Mouse (Mus musculus) liver, embryonic 16.5 days (tissue): ENCODE data around the gene 4930539E08Rik. TPM values are rescaled to one million over a fixed set of nuclear protein-coding genes. Genes with fewer than 3 reads are reported as not detected.

Source experiments
- ATAC-seq: fragments of 200-750 bp; cut with Nextera tagmentation; 2 replicates; pipeline ENCODE4 v1.8.0; 2017; ENCODE audit warnings: low read depth, mild to moderate bottlenecking, moderate number of reproducible peaks, moderate library complexity
- H3K27ac ChIP-seq: fragments of 300-500 bp; sonication (generic); 2 replicates; pipeline ENCODE4 v1.5.1; 2014; ENCODE audit warnings: mild to moderate bottlenecking, low read length
- H3K27me3 ChIP-seq: fragments of 300-500 bp; sonication (generic); 2 replicates; pipeline ENCODE4 v1.6.1; 2014; ENCODE audit warnings: low read depth, low read length, mixed read lengths; ENCODE audit not compliant: control insufficient read depth, insufficient read depth
- H3K36me3 ChIP-seq: fragments of 300-500 bp; sonication (generic); 2 replicates; pipeline ENCODE4 v1.6.1; 2014; ENCODE audit warnings: mild to moderate bottlenecking; ENCODE audit not compliant: control insufficient read depth, insufficient read depth
- H3K4me1 ChIP-seq: fragments of 300-500 bp; sonication (generic); 2 replicates; pipeline ENCODE4 v1.6.1; 2014; ENCODE audit warnings: low read depth, low read length, mixed read lengths; ENCODE audit not compliant: control insufficient read depth
- H3K4me2 ChIP-seq: fragments of 300-500 bp; sonication (generic); 2 replicates; pipeline ENCODE4 v1.6.1; 2014; ENCODE audit warnings: low read depth, low read length, mixed read lengths
- H3K4me3 ChIP-seq: fragments of 300-500 bp; sonication (generic); 2 replicates; pipeline ENCODE4 v1.5.1; 2014; ENCODE audit warnings: low read depth, mild to moderate bottlenecking, low read length
- H3K9ac ChIP-seq: fragments of 300-500 bp; sonication (generic); 2 replicates; pipeline ENCODE4 v1.6.1; 2014; ENCODE audit warnings: low read depth, low read length
- H3K9me3 ChIP-seq: fragments of 300-500 bp; sonication (generic); replicated peaks from 2 replicates; pipeline ENCODE4 v1.6.1; 2016; ENCODE audit warnings: low read length; ENCODE audit not compliant: control insufficient read depth
- WGBS: fragments of 180-500 bp; shearing (Covaris S2); extraction: QIAGEN DNeasy Blood & Tissue Kit; methylation state at CpG from one replicate; pipeline ENCODE4 v1.1.7; 2014; ENCODE audit not compliant: insufficient replicate concordance; 5-methylcytosine and 5-hydroxymethylcytosine counted together
- polyA plus RNA-seq: library from polyadenylated mRNA; unstranded; fragments of >200 nt; fragmentation: Nextera tagmentation; extraction: Ambion mirVana; gene quantifications from 2 replicates; pipeline ENCODE4 v1.2.1, GENCODE M21; 2015

The 4930539E08Rik gene
- polyA plus RNA-seq, result 0.06 TPM in 1 of 2 replicates, not detected in the other

DNA sequence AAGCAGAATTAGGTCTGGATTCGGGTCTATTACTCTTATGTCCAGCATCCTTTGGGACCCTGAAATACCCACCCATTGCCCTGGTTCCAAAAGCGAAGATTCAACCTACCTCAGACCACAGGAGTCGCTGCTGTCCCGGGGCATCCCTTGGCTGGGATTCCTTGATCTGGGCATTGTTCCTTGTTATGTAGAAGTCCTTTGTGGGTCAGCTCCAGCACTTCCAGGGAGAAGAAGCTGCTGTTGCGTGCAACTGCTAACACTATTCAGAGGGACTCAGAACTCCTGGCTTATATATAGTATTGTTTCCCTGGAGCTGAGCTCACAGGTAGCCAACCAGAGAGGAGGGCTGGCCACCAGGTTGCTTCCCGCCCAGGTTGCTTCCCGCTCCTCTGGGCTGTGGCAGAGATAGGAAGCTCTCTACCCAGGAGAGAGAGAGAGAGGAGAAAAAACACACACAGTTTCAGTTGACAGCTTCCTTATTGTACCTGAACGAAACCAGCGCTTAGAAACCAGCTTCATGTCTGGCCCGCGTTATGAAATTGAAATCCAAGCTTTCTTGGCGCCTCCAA, at the start of gene 4930539E08Rik:
Gene 4930539E08Rik, minus strand, starts transcription at position 265 of the 569 bp plus-strand sequence.
- no peak within 1 kb of the TSS for H3K9ac ChIP-seq
- no peak within 1 kb of the TSS for H3K4me3 ChIP-seq

DNA sequence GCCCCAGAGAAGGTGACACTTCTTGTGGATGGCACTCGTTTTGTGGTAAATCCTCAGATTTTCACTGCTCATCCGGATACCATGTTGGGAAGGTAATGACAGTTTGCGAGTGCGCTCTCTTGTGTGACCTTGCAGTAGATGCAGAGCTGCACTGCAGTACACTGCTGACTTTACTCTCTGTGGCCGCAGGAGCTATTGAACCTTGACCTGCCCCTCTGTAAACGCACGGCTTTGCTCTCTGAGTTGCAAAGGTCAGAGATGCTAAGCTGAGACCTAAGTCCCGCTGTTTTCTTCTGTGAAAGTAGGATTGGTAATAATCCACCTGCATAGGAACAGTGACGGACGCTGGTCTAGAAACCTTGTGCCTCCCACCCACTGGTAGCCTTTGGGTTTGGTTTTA, 46.5 kb upstream of the 4930539E08Rik start:
- Histone ChIP-seq H3K9ac (no peak overlapping the region), H3K4me3 (no peak overlapping the region), H3K9me3 (no peaks in the 10 kb centered on the region), H3K27me3 (no peaks in the 10 kb centered on the region), H3K4me2 (no peak overlapping the region), H3K4me1 (peaks cover 6% of the 10 kb centered on the region), H3K27ac (peak overlapping the region; percentile 20), H3K36me3 (peaks cover 66% of the 10 kb centered on the region)
- ATAC-seq, result peak; percentile 77
- WGBS, result 81% methylated on average over 10 of the region's 10 CpGs

More for the DNA sequence above, at the start of gene 4930539E08Rik:
- Histone ChIP-seq H3K9me3 (no peaks in the 10 kb centered on the region), H3K27ac (no peak within 1 kb of the TSS), H3K36me3 (no peaks in the 10 kb centered on the region), H3K27me3 (no peaks in the 10 kb centered on the region), H3K4me2 (no peak within 1 kb of the TSS), H3K4me1 (no peaks in the 10 kb centered on the region)
- WGBS, result 58% methylated on average over 12 of the region's 12 CpGs
- ATAC-seq, result no peak

DNA sequence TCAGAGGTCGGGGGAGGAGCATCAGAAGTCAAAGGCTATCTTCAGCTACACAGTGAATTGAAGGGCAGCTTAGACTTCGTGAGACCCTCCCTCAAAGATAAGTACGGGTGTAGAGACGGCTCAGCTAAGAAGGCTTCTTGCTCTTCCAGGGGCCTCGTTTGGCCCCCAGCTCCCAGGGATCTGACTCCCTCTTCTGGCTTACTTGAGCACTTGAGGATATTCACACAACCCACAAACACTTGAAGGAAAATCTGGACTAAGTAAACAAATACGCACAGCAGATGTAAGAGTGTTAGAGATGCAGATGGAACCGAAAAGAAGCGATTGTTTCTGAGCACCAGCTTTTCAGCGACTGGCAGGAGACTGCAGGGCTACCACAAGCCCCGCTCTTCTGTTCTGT, 45.5 kb upstream of the 4930539E08Rik start:
- no peaks in the 10 kb centered on the region for H3K27me3 ChIP-seq
- 77% methylated on average over 10 of the region's 10 CpGs for WGBS
- no peak for ATAC-seq
- no peaks in the 10 kb centered on the region for H3K9me3 ChIP-seq
- no peak overlapping the region for H3K4me3 ChIP-seq
- peaks cover 59% of the 10 kb centered on the region for H3K36me3 ChIP-seq
- no peak overlapping the region for H3K9ac ChIP-seq
- peak overlapping the region; percentile 28 for H3K27ac ChIP-seq
- H3K4me1 ChIP-seq, result peaks cover 6% of the 10 kb centered on the region
- H3K4me2 ChIP-seq, result no peak overlapping the region

DNA sequence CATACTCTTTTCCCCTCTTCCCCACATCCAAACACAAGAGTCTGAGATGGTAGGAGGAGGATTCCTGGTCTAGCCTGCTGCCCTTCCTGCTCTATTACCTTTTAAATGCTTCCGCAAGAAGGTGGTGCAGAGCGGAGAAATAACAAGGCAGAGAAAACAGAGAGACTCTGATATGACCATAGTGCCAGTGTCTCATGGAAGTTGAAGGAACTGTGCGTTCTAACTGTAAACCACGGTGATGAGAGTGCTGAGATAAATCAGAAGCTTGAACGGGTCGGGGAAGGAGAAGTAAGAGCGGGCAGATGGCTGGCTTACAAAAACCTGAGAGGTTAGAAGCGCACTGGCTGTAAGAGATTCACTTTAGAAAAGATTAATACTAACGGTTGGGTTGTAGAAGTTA, 39.3 kb upstream of the 4930539E08Rik start:
- peak overlapping the region; percentile 95; the same call in 1 of the 2 replicates for H3K9ac ChIP-seq
- peak overlapping the region; percentile 69 for H3K4me2 ChIP-seq
- H3K4me1 ChIP-seq, result peaks cover 26% of the 10 kb centered on the region
- peaks cover 13% of the 10 kb centered on the region for H3K36me3 ChIP-seq
- 50% methylated on average over 9 of the region's 9 CpGs for WGBS
- no peaks in the 10 kb centered on the region for H3K9me3 ChIP-seq
- no peaks in the 10 kb centered on the region for H3K27me3 ChIP-seq
- H3K4me3 ChIP-seq, result peak overlapping the region; percentile 85
- H3K27ac ChIP-seq, result no peak overlapping the region
- no peak for ATAC-seq

DNA sequence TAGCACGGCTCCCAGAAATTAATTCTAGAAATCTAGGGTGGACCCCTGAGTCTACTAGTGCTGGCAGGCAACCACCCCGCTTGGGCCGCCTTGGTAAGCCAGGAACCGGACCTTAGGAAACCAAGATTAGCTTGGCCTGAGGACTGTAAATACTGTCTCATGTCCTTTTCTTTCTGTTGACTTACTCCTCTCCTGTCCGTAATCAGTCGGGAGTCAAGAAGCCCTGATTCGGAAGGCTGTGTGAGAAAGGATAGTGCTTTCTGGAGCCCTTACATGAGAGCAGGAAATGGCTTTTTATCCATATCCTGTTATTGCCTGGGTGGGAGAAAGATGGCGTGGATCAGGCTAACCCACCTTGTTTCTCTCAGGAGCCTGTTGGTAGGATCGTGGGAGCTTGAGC, 38.1 kb upstream of the 4930539E08Rik start:
- peaks cover 26% of the 10 kb centered on the region for H3K4me1 ChIP-seq
- peak overlapping the region; percentile 85 for H3K4me3 ChIP-seq
- H3K27me3 ChIP-seq, result no peaks in the 10 kb centered on the region
- peak overlapping the region; percentile 95 for H3K9ac ChIP-seq
- no peak for ATAC-seq
- H3K27ac ChIP-seq, result peak overlapping the region; percentile 98
- H3K4me2 ChIP-seq, result peak overlapping the region; percentile 69
- under 1% methylated on average over 9 of the region's 9 CpGs for WGBS
- no peaks in the 10 kb centered on the region for H3K9me3 ChIP-seq
- H3K36me3 ChIP-seq, result peaks cover 11% of the 10 kb centered on the region

DNA sequence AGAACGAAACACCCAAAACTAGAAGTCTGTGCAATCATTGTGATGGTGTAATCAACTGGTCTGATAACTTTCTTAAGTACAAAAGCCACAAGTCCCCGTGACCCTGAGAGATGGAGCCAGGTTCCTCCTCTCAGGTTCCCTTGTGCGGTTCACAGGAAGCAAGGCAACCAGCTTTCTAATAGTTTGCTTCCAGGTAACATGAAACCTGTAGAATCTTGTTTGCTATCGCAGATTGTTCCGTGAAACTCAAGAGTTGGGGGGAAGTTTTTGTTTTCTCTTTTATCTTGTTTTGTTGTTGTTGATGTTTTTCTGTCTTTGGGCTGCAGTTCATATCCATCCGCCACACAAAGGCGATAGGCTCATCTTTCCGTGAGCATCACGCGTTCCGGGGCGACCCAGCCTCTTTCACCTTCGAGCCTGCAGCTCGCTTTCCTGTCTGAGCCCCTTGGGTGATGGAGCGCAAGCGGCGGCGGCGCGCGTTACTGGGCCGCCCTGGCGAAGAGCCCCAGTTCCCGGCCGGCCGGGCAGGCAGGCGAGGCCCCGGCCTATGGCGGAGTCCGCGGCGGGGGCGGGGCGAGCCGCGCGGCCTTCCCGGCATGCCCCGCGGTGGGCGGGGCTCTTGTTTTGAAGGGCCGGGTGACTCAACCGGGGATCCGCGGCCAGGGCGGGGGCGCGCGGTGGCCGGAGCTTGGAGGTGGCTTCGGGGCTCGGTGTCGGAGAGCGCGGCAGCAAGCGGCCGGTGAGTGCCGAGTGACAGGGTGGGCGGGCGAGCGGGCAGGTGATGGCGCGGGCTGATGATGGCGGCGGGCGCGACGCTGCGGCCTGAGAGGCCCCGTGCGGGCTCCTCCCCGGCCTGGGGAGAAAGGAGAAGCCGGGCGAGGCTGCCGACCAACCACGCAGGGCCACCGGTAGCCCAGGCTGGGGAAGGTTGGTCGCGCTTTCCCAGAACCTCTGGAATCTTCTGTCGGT, 37.0 kb upstream of the 4930539E08Rik start, which contains the start of gene Kctd20:
Gene Kctd20, plus strand, starts transcription at position 120 of the 969 bp plus-strand sequence.
- H3K4me1 ChIP-seq, result peaks cover 26% of the 10 kb centered on the region
- H3K4me3 ChIP-seq, result peak within 1 kb of the TSS; percentile 85
- H3K36me3 ChIP-seq, result peaks cover 7% of the 10 kb centered on the region; the same call in 1 of the 2 replicates
- peak; percentile 92 for ATAC-seq
- H3K4me2 ChIP-seq, result peak within 1 kb of the TSS; percentile 69
- H3K27me3 ChIP-seq, result no peaks in the 10 kb centered on the region
- H3K9ac ChIP-seq, result peak within 1 kb of the TSS; percentile 95
- H3K27ac ChIP-seq, result peak within 1 kb of the TSS; percentile 98
- peaks cover 5% of the 10 kb centered on the region for H3K9me3 ChIP-seq
- under 1% methylated on average over 74 of the region's 80 CpGs for WGBS

DNA sequence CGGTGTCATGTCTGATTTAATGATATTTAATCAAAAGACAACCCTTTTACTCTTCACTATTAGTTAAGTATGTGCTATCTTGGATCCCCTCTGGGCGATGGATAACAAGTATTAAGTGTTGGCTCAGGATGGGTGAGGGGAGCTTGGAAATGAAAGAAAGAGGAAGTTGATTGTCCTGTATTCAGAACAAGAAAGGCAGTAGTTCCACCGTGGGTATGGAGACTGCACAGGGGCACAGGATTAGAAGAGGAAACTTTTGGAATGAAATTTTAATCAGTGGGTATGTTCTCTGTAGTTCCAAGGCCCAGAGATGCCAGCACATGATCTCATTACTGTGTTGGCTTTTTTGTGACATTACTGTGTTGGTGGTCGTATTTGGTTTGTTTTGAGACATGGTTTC, 35.6 kb upstream of the 4930539E08Rik start:
- peak overlapping the region; percentile 98; the same call in 1 of the 2 replicates for H3K27ac ChIP-seq
- peaks cover 26% of the 10 kb centered on the region for H3K4me1 ChIP-seq
- peak overlapping the region; percentile 69; the same call in 1 of the 2 replicates for H3K4me2 ChIP-seq
- ATAC-seq, result no peak
- H3K36me3 ChIP-seq, result peaks cover 4% of the 10 kb centered on the region; the same call in 1 of the 2 replicates
- H3K9ac ChIP-seq, result no peak overlapping the region
- WGBS, result 33% methylated on average over 4 of the region's 4 CpGs
- H3K9me3 ChIP-seq, result peaks cover 6% of the 10 kb centered on the region
- H3K4me3 ChIP-seq, result no peak overlapping the region
- H3K27me3 ChIP-seq, result no peaks in the 10 kb centered on the region

DNA sequence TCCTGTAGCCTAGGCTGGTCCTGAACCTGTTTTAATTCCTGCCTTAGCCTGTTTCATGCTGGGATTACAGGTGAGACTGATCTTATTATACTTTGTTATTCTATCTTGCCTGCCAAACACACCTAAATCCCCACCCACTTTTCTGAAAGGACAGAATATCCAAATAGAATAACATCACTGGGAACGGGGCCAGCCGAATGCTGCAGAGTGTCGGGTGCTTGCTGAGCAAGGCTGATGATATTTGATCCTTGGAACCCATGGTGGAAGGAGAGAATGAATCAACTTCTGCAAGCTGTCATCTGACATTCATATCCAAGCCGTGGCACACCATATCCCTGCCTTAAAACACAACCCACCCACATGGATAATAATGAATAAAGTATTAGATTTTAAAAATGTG, 33.5 kb upstream of the 4930539E08Rik start:
- ATAC-seq, result no peak
- 85% methylated on average over 4 of the region's 4 CpGs for whole genome bisulfite sequencing
- H3K27me3 ChIP-seq, result no peaks in the 10 kb centered on the region

More for the DNA sequence above, 33.5 kb upstream of the 4930539E08Rik start:
- H3K4me1 ChIP-seq, result peaks cover 11% of the 10 kb centered on the region
- no peak overlapping the region for H3K9ac ChIP-seq
- H3K4me3 ChIP-seq, result no peak overlapping the region
- peaks cover 6% of the 10 kb centered on the region for H3K9me3 ChIP-seq
- H3K4me2 ChIP-seq, result no peak overlapping the region
- H3K27ac ChIP-seq, result no peak overlapping the region
- H3K36me3 ChIP-seq, result no peaks in the 10 kb centered on the region
